14 mouse cellular contexts compared by ENCODE assay signal in genomic region chr12:32943951-32944350, GRCm38 (mm10). TPM values are rescaled to one million over a fixed set of nuclear protein-coding genes. Genes with fewer than 3 reads are reported as not detected.
DNase-seq lines count a peak whose midpoint lies in the region; ATAC-seq and TF ChIP-seq lines count a peak whose summit lies in the region.
"Had no signal": no experiment of that assay in that cellular context is flagged by ENCODE, and none has a peak within 500 bp of the region (broad histone marks: within the 10 kb centered on the region; RNA-seq: fewer than 3 reads in every experiment).

No protein-coding gene starts in this region.

- H3K27me3 ChIP-seq in heart, embryonic 16.5 days (ENCODE audit: control insufficient read depth, insufficient read depth, low read length) = no peaks in the 10 kb centered on the region
- peaks cover 5% of the 10 kb centered on the region; the same call in 1 of the 2 replicates for H3K27me3 ChIP-seq in heart, embryonic 12.5 days (replicated peaks)
- no peaks in the 10 kb centered on the region for H3K27me3 ChIP-seq in lung, embryonic 15.5 days
- no peaks in the 10 kb centered on the region for H3K27me3 ChIP-seq in liver, embryonic 16.5 days (ENCODE audit: control insufficient read depth, insufficient read depth, low read depth, low read length)
- no peaks in the 10 kb centered on the region for H3K27me3 ChIP-seq in forebrain, embryonic 16.5 days (replicated peaks; ENCODE audit: control insufficient read depth, insufficient read depth, low read length)
- H3K27me3 ChIP-seq: limb, embryonic 13.5 days; midbrain, embryonic 15.5 days had no signal

- H3K4me2 ChIP-seq in heart, embryonic 16.5 days (ENCODE audit: low read depth, low read length) = no peak overlapping the region
- H3K4me2 ChIP-seq in heart, embryonic 12.5 days = no peak overlapping the region
- H3K4me2 ChIP-seq in lung, embryonic 15.5 days = no peak overlapping the region
- no peak overlapping the region for H3K4me2 ChIP-seq in liver, embryonic 16.5 days (ENCODE audit: low read depth, low read length)
- no peak overlapping the region for H3K4me2 ChIP-seq in forebrain, embryonic 16.5 days (ENCODE audit: low read length)
- H3K4me2 ChIP-seq: limb, embryonic 13.5 days; midbrain, embryonic 15.5 days had no signal

- H3K4me1 ChIP-seq in heart, embryonic 16.5 days (ENCODE audit: control insufficient read depth, insufficient read depth, low read length) = peaks cover 2% of the 10 kb centered on the region; the same call in 1 of the 2 replicates
- 0 out of 2 replicates have a peak, but pooled peaks cover 6% of the 10 kb centered on the region for H3K4me1 ChIP-seq in heart, embryonic 12.5 days (replicated peaks)
- H3K4me1 ChIP-seq in lung, embryonic 15.5 days = no peaks in the 10 kb centered on the region
- H3K4me1 ChIP-seq in lung, adult 2 months (ENCODE audit: control insufficient read depth, insufficient read depth, low read length) = peaks cover 8% of the 10 kb centered on the region
- no peaks in the 10 kb centered on the region; the same call in 1 of the 2 replicates for H3K4me1 ChIP-seq in liver, embryonic 16.5 days (ENCODE audit: control insufficient read depth, low read depth, low read length)
- H3K4me1 ChIP-seq in forebrain, embryonic 16.5 days (replicated peaks; ENCODE audit: control insufficient read depth, insufficient read depth, low read length) = no peaks in the 10 kb centered on the region
- H3K4me1 ChIP-seq: limb, embryonic 13.5 days; midbrain, embryonic 15.5 days had no signal

- WGBS in heart, embryonic 16.5 days = 68% methylated on average over 3 of the region's 3 CpGs
- 68% methylated on average over 3 of the region's 3 CpGs for WGBS in heart, embryonic 12.5 days
- 63% methylated on average over 3 of the region's 3 CpGs for WGBS in lung, embryonic 15.5 days
- 46% methylated on average over 3 of the region's 3 CpGs for WGBS in lung, adult 2 months
- WGBS in liver, embryonic 16.5 days (ENCODE audit: insufficient replicate concordance) = 43% methylated on average over 3 of the region's 3 CpGs
- 59% methylated on average over 3 of the region's 3 CpGs for WGBS in forebrain, embryonic 16.5 days

- DNase-seq in lung, adult 2 months = no peak
- DNase-seq in left cerebral cortex, adult 18-20 months (ENCODE audit: low spot score in 2 of 2) = no peak
- DNase-seq in cerebellum, postnatal 10 days = no peak
- DNase-seq: adrenal gland, adult 2 months; cerebellum, adult 11 months; spleen, adult 18-20 months had no signal

- no peak for TF ChIP-seq POLR2A in lung, adult 2 months (IDR thresholded peaks at IDR 0.05; ENCODE audit: borderline replicate concordance, extremely low read depth, low read depth, low read length)

- peak overlapping the region; percentile 74 for H3K27ac ChIP-seq in heart, embryonic 16.5 days (ENCODE audit: low read length)
- H3K27ac ChIP-seq in heart, embryonic 12.5 days (ENCODE audit: poor library complexity, severe bottlenecking) = no peak overlapping the region
- H3K27ac ChIP-seq in lung, embryonic 15.5 days = peak overlapping the region; percentile 49
- no peak overlapping the region for H3K27ac ChIP-seq in liver, embryonic 16.5 days (ENCODE audit: low read length)
- no peak overlapping the region for H3K27ac ChIP-seq in forebrain, embryonic 16.5 days (ENCODE audit: low read length)
- H3K27ac ChIP-seq: limb, embryonic 13.5 days; midbrain, embryonic 15.5 days had no signal

- H3K9ac ChIP-seq in heart, embryonic 16.5 days (ENCODE audit: low read length) = no peak overlapping the region
- H3K9ac ChIP-seq in heart, embryonic 12.5 days = no peak overlapping the region
- no peak overlapping the region for H3K9ac ChIP-seq in lung, embryonic 15.5 days
- H3K9ac ChIP-seq in liver, embryonic 16.5 days (ENCODE audit: low read depth, low read length) = no peak overlapping the region
- no peak overlapping the region for H3K9ac ChIP-seq in forebrain, embryonic 16.5 days (replicated peaks; ENCODE audit: low read depth, low read length)
- H3K9ac ChIP-seq: limb, embryonic 13.5 days; midbrain, embryonic 15.5 days had no signal

- ATAC-seq in heart, embryonic 16.5 days (replicated peaks; ENCODE audit: extremely low read depth, insufficient read depth, low FRiP score) = no peak
- no peak; the same call in 1 of the 2 replicates for ATAC-seq in heart, embryonic 12.5 days (ENCODE audit: insufficient number of reproducible peaks, low FRiP score)
- no peak for ATAC-seq in lung, embryonic 15.5 days (ENCODE audit: borderline replicate concordance, extremely low read depth, low FRiP score, low TSS enrichment)
- ATAC-seq in liver, embryonic 16.5 days (ENCODE audit: low read depth) = peak; percentile 71
- ATAC-seq in forebrain, embryonic 16.5 days = no peak
- ATAC-seq: CD4-positive, CD25-positive, alpha-beta regulatory T cell, adult 4 months; midbrain, embryonic 15.5 days had no signal

- H3K9me3 ChIP-seq in heart, embryonic 16.5 days (replicated peaks; ENCODE audit: control insufficient read depth, low read length) = no peaks in the 10 kb centered on the region
- no peaks in the 10 kb centered on the region for H3K9me3 ChIP-seq in heart, embryonic 12.5 days (replicated peaks)
- no peaks in the 10 kb centered on the region for H3K9me3 ChIP-seq in lung, embryonic 15.5 days
- H3K9me3 ChIP-seq in liver, embryonic 16.5 days (replicated peaks; ENCODE audit: control insufficient read depth, low read length) = no peaks in the 10 kb centered on the region
- no peaks in the 10 kb centered on the region for H3K9me3 ChIP-seq in forebrain, embryonic 16.5 days (ENCODE audit: control insufficient read depth, low read length)
- H3K9me3 ChIP-seq: limb, embryonic 13.5 days; midbrain, embryonic 15.5 days had no signal

- no peaks in the 10 kb centered on the region for H3K36me3 ChIP-seq in heart, embryonic 16.5 days (ENCODE audit: control insufficient read depth, insufficient read depth)
- no peaks in the 10 kb centered on the region for H3K36me3 ChIP-seq in heart, embryonic 12.5 days
- H3K36me3 ChIP-seq in lung, embryonic 15.5 days = no peaks in the 10 kb centered on the region
- H3K36me3 ChIP-seq in liver, embryonic 16.5 days (ENCODE audit: control insufficient read depth, insufficient read depth) = no peaks in the 10 kb centered on the region
- H3K36me3 ChIP-seq in forebrain, embryonic 16.5 days (ENCODE audit: control insufficient read depth, insufficient read depth) = no peaks in the 10 kb centered on the region
- H3K36me3 ChIP-seq: limb, embryonic 13.5 days; midbrain, embryonic 15.5 days had no signal

- no peak overlapping the region for H3K4me3 ChIP-seq in heart, embryonic 16.5 days (ENCODE audit: low read length)
- no peak overlapping the region for H3K4me3 ChIP-seq in heart, embryonic 12.5 days
- H3K4me3 ChIP-seq in lung, embryonic 15.5 days = no peak overlapping the region
- no peak overlapping the region for H3K4me3 ChIP-seq in lung, adult 2 months (replicated peaks; ENCODE audit: extremely low read depth, low read depth, low read length)
- no peak overlapping the region for H3K4me3 ChIP-seq in liver, embryonic 16.5 days (ENCODE audit: low read depth, low read length)
- H3K4me3 ChIP-seq in forebrain, embryonic 16.5 days (replicated peaks; ENCODE audit: low read length) = no peak overlapping the region
- H3K4me3 ChIP-seq: limb, embryonic 13.5 days; midbrain, embryonic 15.5 days had no signal

- no peak for TF ChIP-seq CTCF in lung, adult 2 months (IDR thresholded peaks at IDR 0.05; ENCODE audit: insufficient read depth, low read length)

RNA-seq across cellular contexts. Expression of gene Sypl, which starts 9.7 kb away (rescaled TPM):
- polyA plus RNA-seq in heart, embryonic 16.5 days (2015; fragmentation: Nextera tagmentation; extraction: Ambion mirVana) = 110 and 127 TPM in 2 replicates
- polyA plus RNA-seq in heart, embryonic 12.5 days (2016; fragmentation: Nextera tagmentation; extraction: Ambion mirVana) = 95.8 and 98.8 TPM in 2 replicates
- polyA plus RNA-seq in lung, embryonic 15.5 days (2015; fragmentation: Nextera tagmentation; extraction: Ambion mirVana) = 156 and 164 TPM in 2 replicates
- 73.2 and 121 TPM in 2 replicates for polyA plus RNA-seq in lung, adult 2 months (2012; rRNA removed)
- 39.0 and 42.3 TPM in 2 replicates for polyA plus RNA-seq in liver, embryonic 16.5 days (2015; fragmentation: Nextera tagmentation; extraction: Ambion mirVana)
- total RNA-seq in left cerebral cortex, adult 18-20 months (2021) = 10 to 100 TPM; 37.0 to 37.7 TPM
- polyA plus RNA-seq in forebrain, embryonic 16.5 days (2015; fragmentation: Nextera tagmentation; extraction: Ambion mirVana) = 37.8 and 47.8 TPM in 2 replicates

Comparison
In these comparisons a context has a peak if more than half of its experiments do, and no peak if none do; other contexts are left out.
1. H3K27ac ChIP-seq: peak in heart, embryonic 16.5 days (single experiment) and lung, embryonic 15.5 days (single experiment); none in heart, embryonic 12.5 days (single experiment), liver, embryonic 16.5 days (single experiment) and forebrain, embryonic 16.5 days (single experiment).